Mouse (Mus musculus) MEL (cell line): ENCODE results near the gene Dnajc4. TPM values are rescaled to one million over a fixed set of nuclear protein-coding genes. Genes with fewer than 3 reads are reported as not detected.

Experiments
- DNase-seq: peaks from one replicate; pipeline ENCODE4 v3.0.0; 2011; ENCODE audit warnings: low read depth, low spot score
- H3K27ac ChIP-seq: 2 replicates; pipeline ENCODE4 v1.5.1; 2012; ENCODE audit warnings: low read depth, mild to moderate bottlenecking, control low read depth, low read length, moderate library complexity; ENCODE audit not compliant: control insufficient read depth
- H3K27me3 ChIP-seq, 2 experiments: fragments of 150-350 bp in 1 of 2; sonication (generic) in 1 of 2; 2 replicates each; pipeline ENCODE4 v1.6.1; 2012; ENCODE audit warnings: low read length in 2 of 2, mild to moderate bottlenecking in 2 of 2, improper control_type of control experiment in 1 of 2, moderate library complexity in 1 of 2; ENCODE audit not compliant: insufficient read depth in 2 of 2, control insufficient read depth in 1 of 2
- H3K36me3 ChIP-seq, 2 experiments: 2 replicates each; pipeline ENCODE4 v1.6.1; 2012 to 2014; ENCODE audit warnings: low read length in 2 of 2, improper control_type of control experiment in 1 of 2, inconsistent platforms in 1 of 2, mild to moderate bottlenecking in 1 of 2; ENCODE audit not compliant: insufficient read depth in 2 of 2, control insufficient read depth in 1 of 2
- H3K4me1 ChIP-seq, 2 experiments: fragments of 150-350 bp in 1 of 2; sonication (generic) in 1 of 2; 2 replicates each; pipeline ENCODE4 v1.6.1; 2012; ENCODE audit warnings: low read length in 2 of 2, improper control_type of control experiment in 1 of 2, mild to moderate bottlenecking in 1 of 2; ENCODE audit not compliant: insufficient read depth in 2 of 2, control insufficient read depth in 1 of 2
- H3K4me3 ChIP-seq, 2 experiments: fragments of 150-350 bp in 1 of 2; sonication (generic) in 1 of 2; 2 replicates each; pipeline ENCODE4 v1.5.1; 2012; ENCODE audit warnings: low read depth in 2 of 2, low read length in 2 of 2, mild to moderate bottlenecking in 2 of 2, moderate library complexity in 2 of 2, control low read depth in 1 of 2, improper control_type of control experiment in 1 of 2; ENCODE audit not compliant: control insufficient read depth in 1 of 2, insufficient read depth in 1 of 2
- H3K79me2 ChIP-seq: 2 replicates; pipeline ENCODE4 v1.6.1; 2012; ENCODE audit warnings: mild to moderate bottlenecking, low read length, moderate library complexity; ENCODE audit not compliant: control insufficient read depth, poor library complexity, insufficient read depth
- H3K9ac ChIP-seq: 2 replicates; pipeline ENCODE4 v1.6.1; 2012; ENCODE audit warnings: low read depth, mild to moderate bottlenecking, control low read depth, low read length, moderate library complexity; ENCODE audit not compliant: control insufficient read depth, poor library complexity, severe bottlenecking
- H3K9me3 ChIP-seq: fragments of 150-350 bp; sonication (generic); replicated peaks from 2 replicates; pipeline ENCODE4 v1.6.1; 2012; ENCODE audit warnings: mild to moderate bottlenecking, low read length, improper control_type of control experiment, moderate library complexity; ENCODE audit not compliant: insufficient read depth
- BHLHE40 ChIP-seq: IDR thresholded peaks from 2 replicates; pipeline ENCODE4 v1.6.1; 2012; ENCODE audit warnings: low read depth, mild to moderate bottlenecking, inconsistent platforms, low read length, improper control_type of control experiment, borderline replicate concordance
- CHD1 ChIP-seq: IDR thresholded peaks from 2 replicates; pipeline ENCODE4 v1.6.1; 2012; ENCODE audit warnings: low read depth, mild to moderate bottlenecking, inconsistent platforms, low read length, improper control_type of control experiment
- CHD2 ChIP-seq: IDR thresholded peaks from 2 replicates; pipeline ENCODE4 v1.6.1; 2011; ENCODE audit warnings: low read length, improper control_type of control experiment
- ETS1 ChIP-seq: IDR thresholded peaks from 2 replicates; pipeline ENCODE4 v1.6.1; 2012; ENCODE audit warnings: low read depth, mild to moderate bottlenecking, inconsistent platforms, low read length, improper control_type of control experiment, moderate library complexity
- GATA1 ChIP-seq: IDR thresholded peaks from 2 replicates; pipeline ENCODE4 v1.6.1; 2011; ENCODE audit warnings: low read depth, low read length, improper control_type of control experiment
- HCFC1 ChIP-seq: IDR thresholded peaks from 2 replicates; pipeline ENCODE4 v1.6.1; 2012; ENCODE audit warnings: low read depth, mild to moderate bottlenecking, inconsistent platforms, low read length, improper control_type of control experiment, moderate library complexity
- JUND ChIP-seq: IDR thresholded peaks from 2 replicates; pipeline ENCODE4 v1.6.1; 2011; ENCODE audit warnings: low read depth, mild to moderate bottlenecking, improper control_type of control experiment, low read length
- KAT2A ChIP-seq: conservative IDR thresholded peaks from 2 replicates; pipeline ENCODE4 v1.6.1; 2012; ENCODE audit warnings: low read depth, low read length, improper control_type of control experiment, inconsistent platforms
- MAFK ChIP-seq: IDR thresholded peaks from 2 replicates; pipeline ENCODE4 v1.6.1; 2011; ENCODE audit warnings: low read depth, mild to moderate bottlenecking, low read length, improper control_type of control experiment, borderline replicate concordance
- MAZ ChIP-seq: IDR thresholded peaks from 2 replicates; pipeline ENCODE4 v1.6.1; 2012; ENCODE audit warnings: low read depth, mild to moderate bottlenecking, inconsistent platforms, low read length, improper control_type of control experiment
- MXI1 ChIP-seq: IDR thresholded peaks from 2 replicates; pipeline ENCODE4 v1.6.1; 2011; ENCODE audit warnings: mild to moderate bottlenecking, low read depth, low read length, improper control_type of control experiment
- MYC ChIP-seq: IDR thresholded peaks from 2 replicates; pipeline ENCODE4 v1.6.1; 2011; ENCODE audit warnings: low read depth, mild to moderate bottlenecking, low read length, improper control_type of control experiment, moderate library complexity
- NRF1 ChIP-seq: IDR thresholded peaks from 2 replicates; pipeline ENCODE4 v1.6.1; 2014; ENCODE audit warnings: low read depth, mild to moderate bottlenecking, inconsistent platforms, low read length, improper control_type of control experiment, moderate library complexity; ENCODE audit not compliant: poor library complexity, insufficient read depth, severe bottlenecking
- POLR2A ChIP-seq, 2 experiments: IDR thresholded peaks; 2 replicates each; pipeline ENCODE4 v1.6.1; 2011 to 2012; ENCODE audit warnings: low read length in 2 of 2, mild to moderate bottlenecking in 2 of 2, control low read depth in 1 of 2, improper control_type of control experiment in 1 of 2, low read depth in 1 of 2, moderate library complexity in 1 of 2; ENCODE audit not compliant: control insufficient read depth in 1 of 2, insufficient read depth in 1 of 2, poor library complexity in 1 of 2
- POLR2AphosphoS5 ChIP-seq: IDR thresholded peaks from 2 replicates; pipeline ENCODE4 v1.6.1; 2012; ENCODE audit warnings: low read depth, borderline replicate concordance, mild to moderate bottlenecking, inconsistent platforms, low read length, moderate library complexity, mixed read lengths
- RAD21 ChIP-seq: IDR thresholded peaks from 2 replicates; pipeline ENCODE4 v1.6.1; 2011; ENCODE audit warnings: mild to moderate bottlenecking, low read depth, low read length, improper control_type of control experiment
- SMC3 ChIP-seq: IDR thresholded peaks from 2 replicates; pipeline ENCODE4 v1.6.1; 2011; ENCODE audit warnings: low read depth, low read length, improper control_type of control experiment
- TAL1 ChIP-seq: IDR thresholded peaks from 2 replicates; pipeline ENCODE4 v1.6.1; 2012; ENCODE audit warnings: mild to moderate bottlenecking, inconsistent platforms, low read length, moderate library complexity, mixed read lengths
- TBP ChIP-seq: IDR thresholded peaks from 2 replicates; pipeline ENCODE4 v1.8.0; 2011; ENCODE audit warnings: low read depth, low read length, improper control_type of control experiment
- TCF12 ChIP-seq: IDR thresholded peaks from 2 replicates; pipeline ENCODE4 v1.6.1; 2014; ENCODE audit warnings: low read depth, mild to moderate bottlenecking, inconsistent platforms, low read length, improper control_type of control experiment, moderate library complexity
- USF1 ChIP-seq: IDR thresholded peaks from 2 replicates; pipeline ENCODE4 v1.6.1; 2014; ENCODE audit warnings: low read depth, mild to moderate bottlenecking, inconsistent platforms, low read length, improper control_type of control experiment, moderate library complexity
- USF2 ChIP-seq, 2 experiments: IDR thresholded peaks; 2 replicates each; pipeline ENCODE4 v1.6.1; 2011 to 2012; ENCODE audit warnings: improper control_type of control experiment in 2 of 2, low read length in 2 of 2, borderline replicate concordance in 1 of 2, inconsistent platforms in 1 of 2, low read depth in 1 of 2, mild to moderate bottlenecking in 1 of 2; ENCODE audit not compliant: insufficient read depth in 1 of 2
- ZC3H11A ChIP-seq: IDR thresholded peaks from 2 replicates; pipeline ENCODE4 v1.6.1; 2012; ENCODE audit warnings: low read depth, mild to moderate bottlenecking, inconsistent platforms, low read length, improper control_type of control experiment
- ZKSCAN1 ChIP-seq: IDR thresholded peaks from 2 replicates; pipeline ENCODE4 v1.6.1; 2012; ENCODE audit warnings: low read depth, mild to moderate bottlenecking, inconsistent platforms, low read length, improper control_type of control experiment, moderate library complexity
- polyA plus RNA-seq, 2 experiments: library from polyadenylated mRNA; stranded (reverse) in 1 of 2; unstranded in 1 of 2; fragments of >175 nt in 1 of 2; fragments of >200 nt in 1 of 2; gene quantifications; 2 replicates each; pipeline versions ENCODE4 v1.2.1 to v1.2.4; 2012; ENCODE audit warnings: low replicate concordance in 2 of 2, low read depth in 1 of 2; ENCODE audit not compliant: insufficient read length in 2 of 2, insufficient read depth in 1 of 2, missing spikeins in 1 of 2
- total RNA-seq: library from RNA; depleted of rRNA; stranded (reverse); fragments of 300-350 nt; gene quantifications from 2 replicates; pipeline ENCODE4 v1.2.3, GENCODE M21; 2012

The Dnajc4 gene
- total and polyA plus RNA-seq, 3 experiments = 4.2 to 12.9 TPM; not detected in 1

- TF ChIP-seq RAD21 (no peak), TBP (no peak), MXI1 (no peak), CHD2 (no peak), POLR2AphosphoS5 (no peak), BHLHE40 (no peak), GATA1 (no peak), JUND (no peak), MAFK (no peak), POLR2A (IDR thresholded peaks at IDR 0.05; ENCODE audit: control insufficient read depth in 1 of 2, insufficient read depth in 1 of 2, low read depth in 1 of 2, low read length in 2 of 2, poor library complexity in 1 of 2) (no peak), ZC3H11A (no peak), CHD1 (no peak)
- H3K27me3 ChIP-seq = no peaks in the 10 kb centered on the region
- DNase-seq = no peak
- H3K9me3 ChIP-seq = no peaks in the 10 kb centered on the region
- H3K4me3 ChIP-seq = no peak overlapping the region
- no peak overlapping the region for H3K27ac ChIP-seq
- peaks cover 9% of the 10 kb centered on the region; the same call in 1 of the 2 replicates for H3K79me2 ChIP-seq
- no peak overlapping the region for H3K9ac ChIP-seq
- peaks cover 12 to 32% of the 10 kb centered on the region in 2 experiments for H3K4me1 ChIP-seq
- peaks cover 0 to 7% of the 10 kb centered on the region in 2 experiments; a peak in 2 of 4 replicates for H3K36me3 ChIP-seq
Measured at GRCm38 (mm10) chr19:6990712-6991111, 1.7 kb downstream of the Dnajc4 start.

GRCm38 (mm10) chr19:6989251-6989650, 3.1 kb downstream of the Dnajc4 start:
- no peak overlapping the region for H3K9ac ChIP-seq
- no peaks in the 10 kb centered on the region for H3K9me3 ChIP-seq
- no peaks in the 10 kb centered on the region for H3K27me3 ChIP-seq
- H3K4me1 ChIP-seq = peaks cover 12 to 22% of the 10 kb centered on the region in 2 experiments
- TF ChIP-seq USF2 (IDR thresholded peaks at IDR 0.05; ENCODE audit: borderline replicate concordance in 1 of 2, insufficient read depth in 1 of 2, low read depth in 1 of 2, low read length in 2 of 2) (no peak), TCF12 (no peak), KAT2A (no peak), ETS1 (no peak), POLR2AphosphoS5 (no peak), TAL1 (no peak), ZKSCAN1 (no peak), SMC3 (no peak), GATA1 (no peak), MAFK (no peak), HCFC1 (no peak), ZC3H11A (no peak), MAZ (no peak), MYC (no peak), RAD21 (no peak), NRF1 (no peak), TBP (no peak), USF1 (no peak)
- no peak overlapping the region for H3K4me3 ChIP-seq
- no peak overlapping the region for H3K27ac ChIP-seq
- peaks cover 7% of the 10 kb centered on the region; the same call in 1 of the 2 replicates for H3K79me2 ChIP-seq
- H3K36me3 ChIP-seq = peaks cover 0 to 7% of the 10 kb centered on the region in 2 experiments; a peak in 2 of 4 replicates
- no peak for DNase-seq
